Mouse (Mus musculus) thymus, postnatal 36 days (tissue): ENCODE results near the gene Dpf1.

ENCODE experiments used
- DNase-seq, 2 experiments: peaks; one replicate each; pipeline ENCODE4 v3.0.0; 2022; ENCODE audit warnings: mixed read lengths in 2 of 2

Dpf1 gene

DNA sequence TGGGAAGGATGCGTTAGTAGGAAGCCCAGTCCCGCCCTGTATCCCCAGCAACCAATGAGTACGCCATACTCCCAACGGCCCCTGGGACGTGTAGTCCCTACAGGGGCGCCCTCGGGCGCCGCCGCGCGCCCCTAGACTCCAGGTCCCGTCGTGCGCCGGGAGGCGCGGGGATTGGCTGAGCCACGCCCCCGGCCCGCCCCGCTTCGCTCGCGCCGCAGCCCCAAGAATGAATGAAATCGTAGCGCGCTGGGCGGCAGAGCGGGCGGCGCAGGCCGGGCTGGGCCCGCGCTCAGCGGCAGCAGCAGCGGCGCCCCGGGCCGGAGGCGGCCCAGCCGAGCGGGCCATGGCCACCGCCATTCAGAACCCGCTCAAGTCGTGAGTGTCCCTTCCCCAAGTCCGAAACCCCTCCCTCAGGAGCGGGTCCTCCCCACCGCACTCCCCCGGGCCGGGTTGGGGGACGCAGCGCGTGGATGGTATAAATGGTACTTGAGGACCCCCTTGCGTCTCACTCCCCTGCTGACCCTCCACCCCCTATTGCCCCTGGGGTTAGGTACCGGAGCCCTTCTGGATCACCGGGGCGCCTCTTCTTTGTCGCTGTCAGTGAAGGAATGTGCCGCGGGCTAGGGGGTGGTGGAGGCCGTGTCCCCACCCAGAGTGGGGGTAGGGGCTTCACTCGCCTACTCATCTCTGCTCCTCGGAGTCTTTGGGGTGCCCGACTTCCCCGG, at the start of gene Dpf1:
Gene Dpf1, plus strand, starts transcription at position 214 of the 725 bp plus-strand sequence.
- DNase-seq: peak; percentile 75 to 85

DNA sequence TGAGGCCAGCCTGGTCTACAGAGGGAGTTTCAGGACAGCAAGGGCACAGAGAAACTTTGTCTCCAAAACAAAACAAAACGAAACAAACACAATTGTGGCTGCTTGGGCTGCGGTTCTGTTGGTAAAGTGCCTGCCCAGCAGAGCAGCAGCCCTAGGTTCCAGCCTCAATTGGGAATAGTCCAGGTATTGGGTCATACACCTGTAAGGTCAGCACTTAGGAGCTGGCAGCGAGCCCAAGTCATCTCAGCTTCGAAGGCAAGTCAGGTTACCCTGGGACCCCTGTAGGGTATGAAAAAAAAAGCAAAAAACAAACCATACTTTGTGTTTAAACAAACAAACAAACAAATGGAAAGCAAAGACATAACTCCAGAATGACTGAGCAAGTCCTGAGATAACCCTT, 47.9 kb upstream of the Dpf1 start:
- no peak for DNase-seq

DNA sequence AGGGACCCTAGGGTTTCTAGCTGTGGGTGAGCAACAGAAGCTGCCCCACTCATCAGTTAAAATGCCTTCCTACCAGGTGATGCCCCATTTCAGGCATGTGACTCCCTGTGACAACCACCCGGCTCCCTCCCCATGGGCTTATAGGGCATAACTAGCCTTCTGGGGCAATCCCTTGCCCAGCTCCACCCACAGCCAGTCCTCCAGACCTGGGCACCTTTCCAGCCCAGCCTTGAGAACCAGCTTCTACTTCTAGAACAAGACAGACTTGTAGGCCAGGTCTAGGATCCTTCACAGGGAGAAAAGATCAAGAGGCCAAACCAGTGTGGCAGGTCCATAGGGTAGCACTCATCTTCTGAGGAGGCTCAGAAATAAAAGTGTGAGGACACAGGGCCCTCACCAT, 46.4 kb upstream of the Dpf1 start:
- no peak for DNase-seq

- peak; percentile 35 to 57 for DNase-seq
Observed at GRCm38 (mm10) chr7:29259781-29260730, 43.7 kb upstream of the Dpf1 start.

GRCm38 (mm10) chr7:29262151-29262550, 41.6 kb upstream of the Dpf1 start:
- DNase-seq: no peak

- DNase-seq: no peak
Observed at GRCm38 (mm10) chr7:29263831-29264230, 39.9 kb upstream of the Dpf1 start.

GRCm38 (mm10) chr7:29265636-29266035, 38.1 kb upstream of the Dpf1 start:
- no peak for DNase-seq

DNA sequence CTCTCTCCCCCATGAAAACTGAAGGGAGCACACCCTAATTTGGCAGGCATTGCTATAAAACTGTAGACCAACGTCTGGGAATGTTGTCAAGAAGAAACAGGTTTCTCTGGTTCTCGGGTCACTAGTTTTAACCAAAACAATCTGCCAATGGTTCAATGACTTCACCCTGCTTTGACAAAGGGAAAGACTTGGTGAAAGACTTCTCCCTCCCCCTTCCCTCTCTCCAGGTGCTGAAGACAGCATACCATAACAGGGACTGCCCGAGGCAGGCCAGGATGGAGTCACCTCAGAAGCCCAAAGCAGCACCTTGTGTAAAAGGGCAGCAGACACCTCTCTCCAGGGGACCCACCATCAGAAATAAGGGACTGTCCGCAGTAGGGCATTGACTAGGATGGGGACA, 36.8 kb upstream of the Dpf1 start:
- no peak for DNase-seq

- no peak for DNase-seq
Observed at GRCm38 (mm10) chr7:29270445-29270844, 33.3 kb upstream of the Dpf1 start.

DNA sequence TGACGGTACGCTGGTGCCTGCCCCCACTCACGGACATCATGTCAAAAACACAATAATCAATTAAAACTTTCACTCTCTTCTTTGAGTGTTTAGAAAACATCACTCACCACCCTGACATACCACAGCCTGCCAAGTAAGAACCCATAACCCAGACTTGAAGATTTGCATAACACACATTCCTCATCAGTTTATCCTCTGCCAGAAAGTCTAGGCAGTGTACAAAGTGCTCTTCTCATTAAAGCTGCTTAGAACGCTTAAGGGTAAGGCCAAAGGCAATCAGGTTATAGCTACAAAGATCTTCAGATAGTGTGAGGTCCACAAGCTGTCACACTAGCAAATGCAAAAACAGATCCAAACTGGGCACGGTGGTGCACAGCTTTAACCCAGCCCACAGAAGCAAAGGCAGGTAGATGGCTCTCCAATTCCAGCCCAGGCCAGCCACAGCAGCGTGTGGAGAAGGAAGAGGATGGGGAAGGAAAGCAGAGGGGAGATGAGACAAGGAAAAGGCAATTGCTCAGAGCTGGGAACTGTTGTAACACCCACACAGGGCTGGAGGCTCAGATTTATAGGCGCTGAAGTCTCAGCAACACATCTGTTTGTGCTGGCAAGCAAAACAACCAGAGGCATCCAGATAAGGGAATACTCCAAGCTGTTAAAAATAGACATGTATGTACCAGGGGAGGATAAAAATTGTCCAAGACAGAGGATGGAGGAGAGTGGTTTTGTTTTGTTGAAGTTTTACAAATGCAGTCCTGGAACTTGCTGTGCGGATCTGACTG, 31.9 kb upstream of the Dpf1 start:
- DNase-seq: no peak

- DNase-seq: no peak
Observed at GRCm38 (mm10) chr7:29276715-29277114, 27.0 kb upstream of the Dpf1 start.

DNA sequence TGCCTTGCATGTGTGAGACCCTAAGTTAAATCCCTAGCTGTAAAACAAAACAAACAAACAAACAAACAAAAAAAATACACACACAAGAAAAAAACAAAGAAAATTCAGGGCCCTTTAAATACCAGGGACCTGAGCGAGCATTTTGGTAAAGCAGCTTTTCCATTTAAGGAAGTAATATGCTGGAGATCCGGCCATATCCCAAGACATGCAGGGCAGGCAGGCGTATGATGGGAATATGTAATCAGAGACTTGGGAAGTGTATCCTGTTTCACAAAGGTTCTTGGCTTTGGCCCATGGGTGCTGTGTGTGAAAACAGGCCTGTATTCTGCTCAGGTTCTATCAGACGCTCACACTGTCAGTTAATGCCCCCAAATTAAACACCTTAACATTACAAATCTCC, 26.2 kb upstream of the Dpf1 start:
- DNase-seq: no peak

DNA sequence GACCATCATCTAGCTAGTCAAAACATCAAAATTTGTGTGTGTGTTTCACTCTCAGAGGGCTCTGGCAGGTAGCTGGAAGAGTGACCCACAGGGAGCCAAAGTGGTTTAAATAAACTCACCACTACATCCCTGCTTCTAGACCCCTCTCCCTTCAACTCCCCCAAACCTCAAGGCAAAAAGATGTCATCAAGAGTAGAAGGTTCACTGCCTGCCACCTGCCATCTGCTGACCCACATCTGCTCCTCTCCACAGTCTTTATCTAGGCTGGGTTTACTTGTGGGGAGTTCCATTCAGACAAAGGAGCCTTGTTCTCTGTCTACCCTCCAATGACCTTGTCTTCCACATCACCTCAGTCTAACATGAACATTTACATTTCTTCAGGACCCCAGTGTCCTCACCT, 24.5 kb upstream of the Dpf1 start:
- peak; percentile 29 to 49 for DNase-seq

DNA sequence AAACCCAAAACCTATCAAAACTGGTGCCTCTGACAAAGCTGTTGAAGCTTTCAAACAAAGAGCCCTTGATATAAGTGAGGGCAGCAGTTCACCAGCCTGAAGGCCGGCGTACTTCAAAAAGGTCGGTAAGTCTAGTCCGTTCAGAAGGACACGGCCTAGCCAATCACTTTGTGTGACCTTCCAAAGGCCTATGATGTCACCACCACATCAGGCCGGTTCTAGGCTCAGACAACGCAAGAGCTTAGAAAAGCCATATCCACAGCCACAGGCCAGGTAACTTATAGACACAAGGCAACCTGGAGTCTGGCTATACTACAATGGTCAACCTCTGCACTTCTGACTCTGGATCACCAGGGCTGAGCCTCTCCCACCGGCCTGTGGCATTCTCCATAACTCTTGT, 23.8 kb upstream of the Dpf1 start:
- peak in 1 of 2 experiments; percentile 9 for DNase-seq

- DNase-seq: peak; percentile 53 to 64
Observed at GRCm38 (mm10) chr7:29280801-29281200, 22.9 kb upstream of the Dpf1 start.

DNA sequence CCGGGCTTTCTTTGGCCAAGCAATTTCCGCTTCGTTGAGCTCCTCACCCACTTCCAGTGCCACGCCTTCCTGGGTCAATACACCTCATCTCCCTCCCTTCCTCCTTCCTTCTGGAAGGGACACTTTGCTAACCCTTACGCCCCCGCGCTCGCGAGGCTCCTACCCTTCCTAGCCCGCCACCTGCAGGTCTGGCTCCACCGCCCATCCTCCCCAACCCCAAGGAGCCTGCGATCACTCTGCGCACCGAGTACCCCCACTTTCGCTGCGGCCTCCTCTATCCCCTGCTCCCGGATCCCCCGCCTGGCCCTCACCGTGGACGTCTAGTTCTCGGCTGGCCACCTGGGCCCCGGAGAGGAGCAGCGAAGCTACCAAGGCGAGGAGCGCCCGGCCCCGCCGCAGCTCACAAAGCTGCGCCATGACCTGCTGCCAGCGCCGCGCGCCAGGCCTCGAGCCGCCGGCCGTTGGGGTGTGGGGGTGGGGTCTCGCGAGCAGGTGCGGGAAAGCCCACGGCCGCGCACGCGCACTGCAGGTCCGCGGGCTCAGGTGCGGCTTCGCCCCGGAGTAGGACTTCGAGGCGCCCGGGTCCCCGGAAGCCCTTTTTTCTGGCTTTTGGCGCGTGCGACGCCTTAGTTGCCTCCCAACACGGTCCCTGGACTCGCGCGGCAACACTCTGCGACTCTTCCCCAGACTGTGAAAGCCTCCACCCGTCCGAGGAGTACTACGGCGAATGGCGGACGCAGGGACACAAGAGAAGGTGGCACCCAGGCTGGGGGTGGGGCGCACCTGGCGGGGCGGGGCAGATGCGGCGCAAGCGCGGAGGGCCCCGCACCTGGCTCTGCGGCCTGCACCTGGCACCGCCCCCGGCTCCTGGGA, 22.3 kb upstream of the Dpf1 start, which contains the start of gene Spint2:
Gene Spint2, minus strand, starts transcription at position 712 of the 873 bp plus-strand sequence.
- DNase-seq: peak; percentile 85 to 87

DNA sequence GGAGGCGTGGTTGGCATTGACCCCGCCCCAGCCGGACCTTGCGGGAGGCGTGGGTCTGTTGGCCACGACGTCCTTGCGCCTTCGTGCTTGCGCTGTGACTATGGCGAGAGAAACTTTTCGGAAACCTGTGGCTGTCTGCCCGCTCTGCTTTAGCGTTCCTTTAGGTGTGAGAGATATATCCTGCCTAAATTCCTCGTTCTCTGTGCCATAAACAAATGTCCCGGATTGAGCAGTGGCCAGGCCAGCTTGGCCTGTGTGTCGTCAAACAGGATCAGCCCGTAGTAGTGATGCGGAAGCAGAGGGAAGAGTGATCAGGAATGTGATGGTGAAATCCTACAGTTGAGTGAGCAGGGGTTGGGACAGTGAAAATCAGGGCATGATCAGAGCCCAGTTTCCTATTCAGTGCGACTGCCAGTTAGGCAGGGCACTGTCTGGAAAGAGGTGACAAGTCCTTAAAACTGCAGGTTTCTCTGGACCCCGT, 21.6 kb upstream of the Dpf1 start:
- no peak for DNase-seq

DNA sequence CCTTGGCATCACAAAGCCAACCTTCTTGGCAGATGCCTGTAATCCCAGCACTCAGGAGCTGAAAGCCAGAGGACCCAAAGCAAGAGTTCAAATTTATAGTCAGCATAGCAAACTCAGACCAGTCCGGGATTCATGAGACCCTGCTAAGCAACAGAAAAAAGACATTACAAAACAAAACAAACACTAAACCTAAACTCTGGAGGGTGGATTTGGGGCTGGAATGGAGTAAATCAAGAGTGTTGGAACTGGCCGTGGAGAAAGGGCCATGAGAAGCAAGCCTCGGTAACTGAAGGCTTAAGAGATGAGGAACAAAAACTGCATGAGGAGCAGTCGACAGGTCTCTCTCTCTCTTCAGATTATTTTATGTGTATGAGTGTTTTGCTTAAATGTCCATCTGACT, 19.9 kb upstream of the Dpf1 start:
- DNase-seq: no peak

GRCm38 (mm10) chr7:29284523-29284922, 19.2 kb upstream of the Dpf1 start:
- DNase-seq: no peak

DNA sequence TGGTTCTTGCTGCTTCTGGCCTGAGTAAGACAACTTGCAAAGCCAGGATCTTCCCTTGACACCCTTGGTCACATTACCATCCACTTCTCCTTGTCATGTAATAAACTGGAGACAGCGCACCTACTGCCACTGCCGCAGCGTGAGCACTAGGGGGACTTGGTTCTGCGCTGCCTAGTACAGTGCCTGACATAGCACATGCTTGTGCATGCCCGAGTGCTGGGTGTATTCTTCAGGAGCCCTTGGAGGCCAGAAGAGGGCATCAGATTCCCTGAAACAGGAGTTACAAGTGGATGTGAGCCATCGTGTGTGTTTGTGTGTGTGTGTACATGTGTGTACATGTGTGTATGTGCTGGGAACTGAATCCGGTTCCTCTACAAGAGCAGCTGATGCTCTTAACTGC, 16.3 kb upstream of the Dpf1 start:
- no peak for DNase-seq

- DNase-seq: no peak
Observed at GRCm38 (mm10) chr7:29288079-29288478, 15.7 kb upstream of the Dpf1 start.
